8 mouse cellular contexts compared by ENCODE assay signal in genomic region chr8:126735488-126736440, GRCm38 (mm10).
A peak's percentile ranks its signal among the peaks of the same experiment; 100 is the strongest.
DNase-seq lines count a peak whose midpoint lies in the region; ATAC-seq and TF ChIP-seq lines count a peak whose summit lies in the region.

No protein-coding gene starts in this region.

- H3K27ac ChIP-seq in cerebellum, adult 2 months (ENCODE audit: insufficient read depth, low read length), result peak overlapping the region; percentile 88
- peak overlapping the region; percentile 68 for H3K27ac ChIP-seq in forebrain, postnatal 0 days (ENCODE audit: low read depth, low read length)
- H3K27ac ChIP-seq in liver, embryonic 16.5 days (ENCODE audit: low read length), result peak overlapping the region; percentile 93
- H3K27ac ChIP-seq in neural tube, embryonic 14.5 days (ENCODE audit: low read depth, low read length), result peak overlapping the region; percentile 68

- TF ChIP-seq POLR2A in cerebellum, adult 2 months (IDR thresholded peaks at IDR 0.05; ENCODE audit: borderline replicate concordance, insufficient read depth, low read length), result no peak

- H3K9ac ChIP-seq in forebrain, postnatal 0 days, result peak overlapping the region; percentile 25; the same call in 1 of the 2 replicates
- peak overlapping the region; percentile 45; the same call in 1 of the 2 replicates for H3K9ac ChIP-seq in liver, embryonic 16.5 days (ENCODE audit: low read depth, low read length)
- H3K9ac ChIP-seq in neural tube, embryonic 14.5 days (replicated peaks; ENCODE audit: low read depth, low read length), result no peak overlapping the region

- H3K4me3 ChIP-seq in cerebellum, adult 2 months (replicated peaks; ENCODE audit: insufficient read depth, low read depth, low read length), result no peak overlapping the region
- H3K4me3 ChIP-seq in forebrain, postnatal 0 days (ENCODE audit: low read depth, low read length), result no peak overlapping the region
- no peak overlapping the region for H3K4me3 ChIP-seq in liver, embryonic 16.5 days (ENCODE audit: low read depth, low read length)
- no peak overlapping the region for H3K4me3 ChIP-seq in neural tube, embryonic 14.5 days (ENCODE audit: low read depth, low read length)

- peak; percentile 84 for ATAC-seq in forebrain, postnatal 0 days
- peak; percentile 59 for ATAC-seq in liver, embryonic 16.5 days (ENCODE audit: low read depth)
- ATAC-seq in neural tube, embryonic 14.5 days (ENCODE audit: low read depth), result peak; percentile 62

- 0 out of 2 replicates have a peak overlapping the region, but pooled peaks have one; percentile 8 for H3K4me2 ChIP-seq in forebrain, postnatal 0 days (ENCODE audit: low read depth)
- no peak overlapping the region for H3K4me2 ChIP-seq in liver, embryonic 16.5 days (ENCODE audit: low read depth, low read length)
- no peak overlapping the region for H3K4me2 ChIP-seq in neural tube, embryonic 14.5 days (ENCODE audit: low read depth, low read length)

- no peaks in the 10 kb centered on the region for H3K9me3 ChIP-seq in forebrain, postnatal 0 days (ENCODE audit: low read length)
- no peaks in the 10 kb centered on the region for H3K9me3 ChIP-seq in liver, embryonic 16.5 days (replicated peaks; ENCODE audit: control insufficient read depth, low read length)
- H3K9me3 ChIP-seq in neural tube, embryonic 14.5 days (ENCODE audit: control insufficient read depth, low read length), result no peaks in the 10 kb centered on the region

- DNase-seq in B cell, adult 2 months, result peak; percentile 50 to 51
- DNase-seq in cerebellum, adult 2 months, result peak; percentile 81 to 84
- peak; percentile 71 for DNase-seq in forebrain, postnatal 0 days
- peak; percentile 98 for DNase-seq in heart, postnatal 10 days
- peak; percentile 60 to 70 for DNase-seq in layer of hippocampus, adult 18-20 months (ENCODE audit: low spot score in 2 of 2)
- peak; percentile 62 to 89 for DNase-seq in urinary bladder, adult 18-20 months (ENCODE audit: low spot score in 2 of 2)

- intact Hi-C loops in heart, postnatal 10 days (cut with DNase I), result loop anchor here (1.0 to 5.0 kb wide), 9 partner anchors 52 to 238 kb away; no protein-coding TSS in a partner anchor

- H3K4me1 ChIP-seq in cerebellum, adult 2 months (ENCODE audit: control insufficient read depth, insufficient read depth, low read length), result peaks cover 24% of the 10 kb centered on the region
- peaks cover 22% of the 10 kb centered on the region; the same call in 1 of the 2 replicates for H3K4me1 ChIP-seq in forebrain, postnatal 0 days (ENCODE audit: insufficient read depth)
- peaks cover 12% of the 10 kb centered on the region for H3K4me1 ChIP-seq in liver, embryonic 16.5 days (ENCODE audit: control insufficient read depth, low read depth, low read length)
- peaks cover 26% of the 10 kb centered on the region for H3K4me1 ChIP-seq in neural tube, embryonic 14.5 days (ENCODE audit: control insufficient read depth, insufficient read depth, low read length)

- no peaks in the 10 kb centered on the region for H3K36me3 ChIP-seq in forebrain, postnatal 0 days (ENCODE audit: insufficient read depth)
- no peaks in the 10 kb centered on the region for H3K36me3 ChIP-seq in liver, embryonic 16.5 days (ENCODE audit: control insufficient read depth, insufficient read depth)
- no peaks in the 10 kb centered on the region for H3K36me3 ChIP-seq in neural tube, embryonic 14.5 days (ENCODE audit: control insufficient read depth, insufficient read depth, low read length)

- 3% methylated on average over 25 of the region's 25 CpGs for WGBS in cerebellum, adult 2 months
- WGBS in forebrain, postnatal 0 days, result 31% methylated on average over 25 of the region's 25 CpGs
- WGBS in liver, embryonic 16.5 days (ENCODE audit: insufficient replicate concordance), result 52% methylated on average over 25 of the region's 25 CpGs
- WGBS in neural tube, embryonic 14.5 days, result 25% methylated on average over 25 of the region's 25 CpGs

- no peaks in the 10 kb centered on the region for H3K27me3 ChIP-seq in cerebellum, adult 2 months (ENCODE audit: control insufficient read depth, insufficient read depth, low read length)
- H3K27me3 ChIP-seq in forebrain, postnatal 0 days (ENCODE audit: insufficient read depth, low read length), result no peaks in the 10 kb centered on the region
- H3K27me3 ChIP-seq in liver, embryonic 16.5 days (ENCODE audit: control insufficient read depth, insufficient read depth, low read depth, low read length), result no peaks in the 10 kb centered on the region
- H3K27me3 ChIP-seq in neural tube, embryonic 14.5 days (ENCODE audit: control insufficient read depth, insufficient read depth, low read length), result no peaks in the 10 kb centered on the region

- TF ChIP-seq CTCF in cerebellum, adult 2 months (IDR thresholded peaks at IDR 0.05; ENCODE audit: borderline replicate concordance, insufficient read depth, low read depth, low read length), result no peak
- no peak for TF ChIP-seq CTCF in forebrain, postnatal 0 days (IDR thresholded peaks at IDR 0.05; ENCODE audit: low read depth)
